Mouse (Mus musculus) natural killer cell, adult 2 months (primary cell): ENCODE results near the gene Pepd.
A peak's percentile ranks its signal among the peaks of the same experiment; 100 is the strongest.

ENCODE experiments used
- DNase-seq, 2 experiments: peaks; one replicate each; pipeline ENCODE4 v3.0.0; 2022; ENCODE audit warnings: low spot score in 2 of 2

The Pepd gene

DNA sequence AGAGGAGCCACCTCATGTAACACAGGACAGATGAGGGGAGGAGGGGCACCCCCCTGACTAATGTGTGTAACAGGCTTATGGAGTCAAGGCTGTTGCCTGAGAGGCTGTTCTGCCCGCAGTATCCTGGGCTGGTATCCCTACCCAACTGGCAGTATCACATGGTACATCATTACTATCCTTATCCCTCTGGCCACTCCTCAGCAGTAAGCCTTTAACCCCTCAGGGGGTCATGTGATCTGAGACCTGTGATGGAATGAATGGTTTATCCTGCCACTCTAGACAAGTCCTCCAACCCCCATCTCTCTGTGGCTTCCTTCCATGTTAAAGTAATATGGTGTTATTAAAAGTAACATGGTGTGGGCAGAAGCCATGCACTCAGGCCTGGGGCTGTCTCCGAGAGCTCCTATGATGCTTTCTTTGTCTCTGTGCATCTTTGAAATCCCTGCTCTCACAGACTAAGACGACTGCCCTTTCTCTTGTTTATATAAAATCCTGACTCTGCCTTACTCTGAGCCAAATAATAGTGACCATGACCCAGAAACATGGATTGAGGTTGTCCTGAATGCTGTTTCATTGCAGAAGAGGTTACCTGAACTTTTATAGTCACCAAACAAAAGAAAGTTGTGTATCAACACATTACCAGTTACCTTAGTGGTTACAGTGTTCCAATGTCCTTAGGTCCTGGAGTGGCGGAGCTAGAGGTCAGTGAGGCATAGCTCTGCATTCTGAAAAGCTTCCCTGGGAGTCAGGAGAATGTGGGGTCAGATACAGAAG is 71.7 kb downstream of the Pepd start:
- DNase-seq: no peak

DNA sequence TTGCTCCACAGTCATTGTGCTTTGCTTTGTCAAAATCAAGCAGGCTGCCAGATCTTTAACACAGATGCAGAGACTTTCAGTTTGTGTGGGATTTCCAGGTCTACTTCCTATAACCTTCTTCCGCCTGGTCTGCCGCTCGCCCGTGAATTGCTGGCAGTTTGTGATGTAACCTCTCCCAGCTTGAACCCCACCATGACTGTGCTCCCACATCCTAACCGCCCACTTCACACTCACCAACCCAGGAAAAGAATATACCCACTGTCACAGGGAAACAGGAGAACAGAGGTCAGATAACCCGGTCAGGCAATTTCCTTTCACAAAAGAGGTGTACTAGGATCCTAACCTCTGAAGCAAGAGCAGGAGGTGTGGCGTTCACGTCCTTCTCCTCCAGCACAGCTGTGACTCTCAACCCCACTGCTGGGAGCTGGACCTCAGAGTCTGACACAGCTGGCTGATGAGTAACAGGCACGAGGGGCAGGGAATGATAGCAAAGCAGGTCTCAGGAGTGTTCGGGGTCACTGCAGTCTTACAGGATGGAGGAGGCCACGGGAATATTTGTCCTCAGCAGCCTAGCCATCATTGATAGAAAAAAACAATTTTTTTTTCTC is 72.5 kb downstream of the Pepd start:
- DNase-seq: peak; percentile 20 to 23

DNA sequence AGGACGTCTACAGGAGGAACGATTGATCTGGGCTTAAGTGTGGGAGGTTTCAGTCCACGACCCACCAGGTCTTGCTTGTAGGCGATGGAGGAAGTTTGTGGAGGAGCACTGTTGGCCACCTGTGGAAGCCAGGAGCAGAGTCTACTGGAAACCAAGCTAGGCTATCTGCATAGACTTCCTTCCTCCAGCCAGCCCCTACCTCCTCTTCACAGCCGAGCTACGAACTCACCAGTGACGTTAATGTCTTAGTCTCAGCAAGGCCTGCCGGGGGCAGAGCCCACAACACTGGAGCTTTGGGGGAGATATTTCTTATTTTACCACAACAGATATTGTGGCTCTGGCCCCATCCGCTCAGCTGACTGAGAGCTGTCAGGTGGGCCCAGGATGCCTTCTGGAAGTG is 73.0 kb downstream of the Pepd start:
- peak in 1 of 2 experiments; percentile 46 for DNase-seq

DNA sequence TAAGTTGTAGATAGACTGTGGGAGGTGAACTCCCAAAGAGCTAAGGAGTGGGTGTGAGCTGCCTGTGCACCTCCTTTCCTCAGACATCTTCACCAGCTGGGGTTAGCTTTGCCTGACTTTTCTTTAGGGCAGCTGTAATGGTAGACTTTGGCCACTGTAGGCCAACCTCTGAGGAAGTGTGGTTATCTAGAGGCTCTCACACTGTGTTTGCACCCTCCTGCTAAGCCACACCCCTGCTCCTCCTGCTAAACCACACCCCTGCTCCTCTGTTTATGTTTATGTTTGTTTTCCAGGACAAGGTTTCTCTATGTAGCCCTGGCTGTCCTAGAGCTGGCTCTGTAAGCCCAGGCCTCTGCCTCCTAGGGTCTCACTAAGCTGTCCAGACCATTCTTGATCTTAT is 73.5 kb downstream of the Pepd start:
- DNase-seq: peak in 1 of 2 experiments; percentile 41

DNA sequence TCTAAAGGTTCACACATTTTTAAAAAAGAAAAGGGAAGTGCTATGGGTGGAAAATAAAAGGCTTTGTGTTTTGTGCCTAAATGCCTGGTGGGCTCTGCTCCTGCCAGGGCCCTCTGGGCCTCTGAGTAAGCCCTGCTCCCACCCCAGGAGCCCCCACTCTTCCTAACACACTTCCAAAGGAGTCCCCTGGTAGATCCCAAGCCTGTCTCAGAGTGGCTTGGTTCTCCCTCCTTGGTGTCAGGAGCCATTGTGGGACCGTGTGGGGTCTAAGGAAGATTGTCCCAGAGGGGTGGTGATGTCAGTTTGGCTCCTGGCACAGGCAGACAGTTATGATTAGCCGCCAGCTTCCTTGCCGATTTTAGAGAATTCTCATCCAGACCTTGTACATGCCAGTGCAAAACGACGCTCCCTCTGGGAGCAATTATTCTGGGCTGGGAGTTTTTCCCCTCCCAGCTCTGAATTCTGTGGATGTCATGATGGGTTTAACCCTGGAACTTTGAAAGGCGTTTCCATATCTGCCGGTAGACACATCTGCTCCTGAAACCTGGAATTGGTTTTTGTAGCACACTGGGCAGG is 74.5 kb downstream of the Pepd start:
- DNase-seq: no peak

DNA sequence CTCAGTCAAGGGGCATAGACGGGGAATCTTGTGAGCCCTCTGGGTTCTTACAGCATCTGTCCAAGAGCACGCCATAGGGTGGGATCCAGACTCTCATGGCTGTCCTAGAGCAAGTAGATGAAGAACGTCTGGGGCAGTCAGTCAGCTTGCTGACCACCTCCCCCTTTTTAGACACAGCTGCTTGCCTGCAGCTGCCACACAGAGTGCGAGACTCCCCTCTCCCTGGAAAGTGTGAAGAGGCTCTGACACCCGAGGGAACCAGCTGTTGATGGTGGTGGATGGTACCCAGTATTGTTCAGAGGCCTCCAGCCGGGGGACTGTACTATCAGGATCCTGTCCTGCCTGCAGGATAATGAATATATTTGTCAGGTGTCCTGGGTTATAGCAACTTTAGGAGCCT is 75.1 kb downstream of the Pepd start:
- no peak for DNase-seq

DNA sequence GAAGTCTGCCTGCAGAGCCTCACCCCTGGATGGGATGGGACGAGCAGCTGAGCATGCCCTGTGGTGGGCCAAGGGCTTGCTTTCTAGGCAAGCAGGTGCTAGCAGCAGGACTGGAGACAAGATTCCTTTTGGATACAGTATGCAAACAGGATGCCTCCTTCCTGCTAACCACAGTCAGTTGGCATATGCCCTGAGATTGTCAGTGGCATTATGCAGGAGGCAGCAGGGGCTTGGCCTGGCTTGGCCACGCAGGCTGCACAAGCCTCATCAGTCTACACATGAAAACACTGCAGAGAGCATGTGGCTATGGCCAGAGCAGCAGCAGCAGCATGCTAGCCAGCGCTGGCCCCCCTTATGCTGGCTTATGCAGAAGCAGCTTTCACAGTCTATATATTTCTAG is 76.3 kb downstream of the Pepd start:
- DNase-seq: no peak

DNA sequence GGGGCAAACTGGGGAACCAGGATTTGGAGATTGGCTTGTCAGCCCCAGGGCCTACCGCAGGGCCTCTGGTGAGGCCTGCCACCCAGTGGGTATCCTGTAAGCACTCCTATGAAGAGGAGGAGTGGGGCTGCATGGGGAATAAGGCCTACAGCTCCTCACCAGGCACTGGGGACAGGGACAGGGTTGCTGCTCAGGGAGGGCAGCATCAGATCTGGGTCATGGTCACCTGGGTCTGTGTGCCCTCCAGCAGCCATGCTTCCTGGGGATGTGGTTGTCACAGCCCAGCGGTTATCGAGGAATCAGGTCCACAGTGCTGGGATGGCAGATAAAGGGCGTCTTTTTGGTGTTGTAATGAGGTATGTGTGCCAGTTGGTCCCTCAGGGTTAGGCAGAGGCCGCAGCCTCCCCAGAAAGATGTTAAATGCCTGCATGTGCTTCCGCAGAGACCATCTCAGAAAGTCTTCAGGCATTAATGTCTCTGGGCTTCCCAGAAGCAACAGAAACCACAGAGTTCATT is 79.6 kb downstream of the Pepd start:
- DNase-seq: no peak

DNA sequence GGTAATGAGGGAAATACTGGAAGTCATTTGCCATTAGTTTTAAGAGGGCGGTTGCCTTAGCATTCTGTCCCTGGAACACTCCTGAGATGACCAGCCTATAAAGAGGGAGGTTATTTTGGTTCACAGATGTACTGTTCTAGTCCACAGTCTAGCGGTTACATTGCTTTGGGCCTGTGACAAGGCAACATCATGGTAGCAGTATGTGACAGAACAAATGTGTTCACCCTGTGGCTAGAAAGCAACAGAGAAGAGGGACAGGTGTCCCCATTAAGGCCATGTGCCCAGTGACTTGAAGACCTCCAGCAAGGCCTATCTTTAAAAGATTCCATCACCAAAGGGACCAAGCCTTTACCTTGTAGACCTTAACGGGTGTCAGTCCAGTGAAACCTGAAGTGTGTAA is 80.6 kb downstream of the Pepd start:
- no peak for DNase-seq

DNA sequence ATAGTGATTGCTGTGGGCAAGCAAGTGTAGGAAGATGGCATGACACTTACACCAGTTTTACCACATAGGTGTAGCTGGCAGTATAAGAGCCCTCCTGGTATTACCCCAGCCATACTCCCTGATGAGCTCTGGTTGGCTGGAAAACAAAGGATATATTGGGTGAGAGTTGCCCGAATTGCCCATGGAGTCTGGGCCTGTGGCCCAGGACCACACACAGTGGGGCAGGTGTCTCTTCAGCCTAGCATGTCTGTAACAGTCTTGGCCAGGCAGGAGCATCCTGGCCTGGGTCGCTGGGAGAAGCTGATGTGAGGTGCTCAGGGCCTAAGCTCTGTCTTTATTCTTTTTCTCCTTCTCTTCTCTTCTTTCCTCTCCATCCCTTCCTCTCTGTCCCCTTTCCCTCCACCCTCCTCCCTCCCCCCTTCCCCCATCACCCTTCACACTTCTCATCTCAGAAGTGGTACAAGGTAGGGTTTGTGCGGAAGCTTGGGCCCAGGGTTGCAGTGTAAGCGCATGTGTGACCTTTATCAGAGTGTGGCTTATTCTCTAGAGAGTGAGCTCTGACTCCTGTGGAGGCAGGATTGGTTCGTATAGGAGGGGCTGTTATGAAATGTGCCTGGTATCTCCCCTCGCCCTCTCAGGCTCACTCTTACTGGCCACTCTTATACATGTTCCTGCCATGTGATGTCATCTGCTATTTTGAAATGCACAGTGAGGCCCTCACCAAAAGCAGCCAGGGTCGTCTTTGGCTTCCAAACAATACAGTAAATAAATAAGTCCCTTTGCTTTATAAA is 83.9 kb downstream of the Pepd start:
- DNase-seq: no peak

DNA sequence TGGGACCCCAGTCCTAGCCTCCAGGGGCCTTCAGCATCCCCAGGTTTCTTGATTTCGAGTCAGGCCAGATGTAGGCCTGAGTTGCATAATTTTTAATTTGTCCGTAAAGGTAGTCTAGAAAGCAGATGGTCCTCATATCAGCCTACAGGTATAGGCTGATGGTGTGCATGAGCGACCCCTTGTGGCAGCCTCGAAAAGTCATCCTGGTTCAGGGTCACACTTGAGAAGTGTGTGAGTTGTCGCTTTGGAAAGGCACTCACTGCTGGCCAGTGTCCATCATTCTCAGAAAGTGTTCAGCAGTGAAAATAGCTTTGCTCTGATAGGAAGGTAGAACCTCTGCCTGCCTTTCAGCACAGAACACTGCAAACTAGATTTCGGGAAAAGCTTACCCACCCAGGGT is 88.7 kb downstream of the Pepd start:
- peak; percentile 30 to 37 for DNase-seq

DNA sequence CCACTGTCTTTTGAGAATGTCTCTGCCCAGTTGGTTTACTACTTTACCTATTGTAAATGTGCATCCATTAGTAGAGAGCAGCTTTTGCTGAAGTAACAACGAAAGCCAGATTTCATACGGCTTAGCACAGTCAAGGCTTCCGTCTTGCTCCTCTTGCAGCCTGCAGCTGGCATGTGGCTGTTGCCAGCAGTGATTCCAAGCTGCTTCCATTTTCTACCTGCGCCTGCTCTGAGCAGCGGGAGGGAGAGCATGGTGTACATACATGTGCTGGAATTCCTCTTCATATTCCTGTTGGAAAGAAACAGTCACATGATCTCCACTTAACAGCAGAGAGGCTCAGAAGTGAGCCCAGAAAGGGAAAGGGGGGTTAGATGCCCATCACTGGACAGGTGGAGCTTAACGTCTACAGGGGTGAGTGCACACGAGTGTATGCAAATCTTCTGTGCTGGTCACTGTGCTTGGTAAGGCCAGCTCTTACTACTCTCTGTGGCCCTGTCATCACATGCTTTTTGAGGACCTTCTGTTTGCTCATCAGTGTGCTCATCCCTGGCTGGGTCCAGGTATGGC is 91.1 kb downstream of the Pepd start:
- DNase-seq: no peak

DNA sequence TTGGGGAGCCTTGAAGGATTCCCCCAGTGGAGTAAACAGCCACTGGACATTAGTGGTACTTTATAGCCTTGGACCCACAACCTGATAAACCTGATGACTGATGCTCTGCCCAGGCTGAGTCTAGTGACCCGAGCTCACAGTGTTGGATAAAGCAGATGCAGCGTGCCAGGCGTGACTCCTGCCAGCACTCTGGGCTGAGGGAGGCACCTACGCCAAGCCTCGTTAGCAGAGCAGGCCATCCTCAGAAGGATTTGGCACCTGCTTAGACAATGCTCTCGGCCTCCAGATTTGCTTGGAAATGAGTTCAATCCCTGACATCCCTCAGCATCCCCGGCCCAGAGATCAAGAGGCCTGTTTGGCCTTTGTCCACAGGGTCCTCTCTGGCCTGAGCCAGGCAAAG is 94.5 kb downstream of the Pepd start:
- DNase-seq: no peak

DNA sequence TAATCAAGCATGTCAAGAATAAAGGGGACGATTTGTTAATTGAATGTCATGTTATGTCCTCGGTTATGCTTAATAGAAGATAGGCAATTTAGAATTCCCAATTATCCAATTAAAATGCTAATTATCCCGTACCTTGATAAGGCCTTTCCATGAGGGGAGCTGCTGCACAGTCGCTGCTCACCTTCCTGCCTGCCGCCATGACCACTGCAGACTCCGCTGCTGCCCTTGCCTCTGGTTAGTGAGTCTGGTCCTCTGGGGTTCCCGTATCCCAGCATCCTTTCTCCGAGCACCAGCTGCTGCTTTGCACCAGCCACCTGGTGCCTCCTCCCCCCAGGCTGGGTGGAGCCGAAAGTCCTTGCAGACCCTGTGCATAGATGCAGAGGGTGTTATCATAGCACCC is 101.0 kb downstream of the Pepd start:
- no peak for DNase-seq

DNA sequence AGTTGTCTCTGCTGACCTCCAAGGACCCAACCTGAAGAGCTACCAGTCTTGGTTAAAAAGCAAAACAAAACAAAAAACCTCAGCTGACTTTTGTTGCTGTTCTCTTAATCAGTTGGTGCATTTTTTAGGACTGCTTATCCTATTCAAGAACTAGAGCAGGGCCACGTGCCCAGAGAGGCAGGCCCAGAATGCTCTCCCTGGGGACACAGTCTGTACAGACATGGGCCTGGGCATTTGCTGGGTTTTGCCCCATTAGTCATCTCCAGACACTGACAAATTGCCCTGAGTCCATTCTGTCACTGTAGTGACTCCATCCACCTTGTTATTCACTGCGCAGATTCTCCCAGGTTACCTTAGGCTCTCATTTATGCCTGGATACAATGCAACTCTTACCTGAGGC is 103.1 kb downstream of the Pepd start:
- no peak for DNase-seq

DNA sequence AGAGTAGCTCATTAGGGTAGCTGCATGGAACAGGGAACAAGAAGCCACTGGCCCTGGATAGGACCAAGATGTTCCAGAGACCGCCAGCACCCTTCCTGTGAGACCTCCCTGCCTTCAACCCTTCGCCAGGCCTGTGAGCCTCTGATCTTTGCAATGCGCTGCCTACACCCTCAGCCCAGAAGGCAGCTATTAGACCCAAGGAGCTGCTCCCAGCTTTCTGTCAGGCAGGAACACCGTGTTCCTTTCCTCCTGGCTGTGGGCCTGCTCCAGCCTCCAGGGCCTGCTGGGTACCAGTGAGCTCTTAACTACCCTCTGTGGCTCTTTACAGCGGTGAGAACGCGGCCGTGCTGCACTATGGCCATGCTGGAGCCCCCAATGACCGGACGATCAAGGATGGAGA is 109.2 kb downstream of the Pepd start:
- DNase-seq: no peak

DNA sequence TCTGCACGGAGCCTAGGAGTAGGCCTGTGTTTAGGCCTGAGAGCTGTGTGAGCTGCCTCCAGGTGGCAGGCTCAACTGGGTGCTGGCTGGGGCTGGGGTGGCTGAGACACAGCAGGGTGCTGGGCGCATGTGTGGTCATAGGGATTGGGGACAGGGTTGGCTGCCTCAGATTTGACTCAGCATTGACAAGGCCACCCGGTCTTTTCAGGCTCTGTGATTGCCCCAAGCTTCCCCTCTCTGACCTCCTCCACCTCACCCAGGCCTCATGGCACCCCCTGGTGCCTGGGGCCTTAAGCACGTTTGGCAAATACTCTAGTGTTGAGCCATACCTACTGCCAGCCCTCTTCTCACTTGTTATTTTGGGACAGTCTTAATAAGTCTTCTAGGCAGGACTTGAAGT is 111.1 kb downstream of the Pepd start:
- DNase-seq: no peak

DNA sequence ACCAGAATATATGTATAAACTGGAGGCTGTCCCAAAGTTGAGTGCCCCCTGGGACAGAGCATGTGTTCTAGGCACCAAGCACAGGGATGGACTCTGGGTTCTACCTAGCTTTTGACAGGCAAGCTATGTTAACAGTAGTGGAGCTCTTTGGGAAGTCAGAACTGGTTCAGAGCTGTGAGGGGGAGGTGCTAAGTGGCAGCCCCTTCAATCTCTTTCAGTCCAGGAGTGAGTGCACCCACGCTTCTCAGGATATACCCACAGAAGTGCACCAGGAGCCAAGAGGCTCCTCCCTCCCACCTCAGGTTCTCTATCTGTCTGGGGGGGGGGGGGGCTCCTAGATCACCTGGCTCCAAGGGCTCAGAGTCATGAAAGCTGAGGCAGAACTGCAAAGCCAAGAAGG is 112.2 kb downstream of the Pepd start:
- no peak for DNase-seq

DNA sequence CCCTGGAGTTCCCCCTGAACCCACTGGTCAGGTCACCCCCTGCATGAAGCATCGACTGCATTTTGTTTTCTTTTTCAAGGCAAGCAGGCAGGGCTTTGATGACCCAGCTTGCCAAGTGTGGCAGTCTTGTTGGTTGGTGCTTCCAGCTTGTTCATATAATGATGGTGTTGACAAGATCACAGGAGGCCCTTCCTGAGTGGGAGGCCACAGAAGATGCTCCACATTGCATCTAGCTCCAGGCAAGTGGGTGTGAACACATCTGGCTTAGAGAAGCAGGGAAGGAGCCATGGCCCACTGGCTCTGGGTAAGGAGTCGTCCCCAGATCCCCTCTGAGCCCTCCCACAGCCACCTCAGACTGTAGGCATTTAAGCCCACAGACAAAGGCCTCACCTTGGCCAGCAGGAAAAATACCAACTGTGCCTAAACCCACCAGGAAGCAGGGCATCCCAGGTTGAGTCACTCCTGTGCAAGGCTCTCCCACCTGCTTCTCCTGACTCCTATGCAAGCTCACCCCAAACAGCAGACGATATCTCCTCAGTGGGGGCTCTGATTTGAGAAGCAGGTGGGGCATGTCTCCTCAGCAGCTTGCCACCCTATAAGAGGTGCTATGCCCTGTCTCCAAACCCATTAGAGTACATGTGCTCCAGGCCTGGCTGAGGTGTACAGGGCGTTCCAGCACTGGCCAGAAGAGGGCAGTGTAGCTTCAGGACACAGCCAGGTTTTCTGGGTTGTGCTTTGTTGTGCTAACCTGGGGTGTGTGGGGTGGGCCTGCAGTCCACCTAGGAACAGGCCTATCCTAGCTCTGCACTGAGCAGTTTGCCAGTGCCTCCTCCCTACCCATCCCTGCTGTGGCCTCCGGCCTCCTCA is 113.5 kb downstream of the Pepd start:
- DNase-seq: peak; percentile 46 to 66

DNA sequence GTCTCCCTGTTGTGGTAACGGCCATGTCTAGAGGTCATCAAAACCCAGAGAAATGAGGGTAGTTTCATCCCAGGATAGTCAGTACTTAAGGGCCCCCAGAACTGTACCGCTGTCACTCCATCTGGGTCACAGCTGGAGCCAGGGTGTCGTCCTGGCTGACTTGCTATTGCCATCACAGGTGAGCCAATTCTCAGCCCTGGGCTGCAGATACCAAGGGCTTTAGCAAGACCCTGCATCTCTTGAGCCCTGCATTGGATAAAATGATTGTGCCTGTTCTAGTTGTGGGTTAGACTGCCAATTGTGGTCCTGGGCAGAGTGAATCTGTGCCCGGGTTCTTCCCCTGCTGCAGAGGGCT is 114.1 kb downstream of the Pepd start:
- no peak for DNase-seq

DNA sequence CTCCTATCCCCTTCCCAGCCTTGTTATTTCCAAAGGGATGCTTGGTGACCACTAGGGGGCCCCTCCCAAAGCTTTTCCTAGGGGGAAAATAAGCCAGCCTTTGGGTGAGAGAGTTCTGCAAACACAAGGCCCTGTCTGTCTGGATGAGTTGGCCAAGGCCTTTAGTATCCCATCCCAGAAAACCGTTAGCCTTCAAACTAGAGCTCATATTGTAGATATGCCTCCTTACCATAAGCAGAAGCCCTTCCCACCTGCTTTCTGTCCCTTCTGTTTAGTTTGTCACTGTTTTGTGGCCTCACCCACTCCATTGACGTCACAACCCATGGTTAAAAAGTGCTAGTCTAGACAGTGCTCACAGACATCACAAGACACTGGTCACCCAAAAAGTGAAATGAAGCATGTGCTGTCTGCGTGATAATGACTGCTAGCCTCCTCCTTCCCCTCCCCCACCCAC is 114.7 kb downstream of the Pepd start:
- no peak for DNase-seq
